Mouse (Mus musculus): Measurements from ENCODE around the gene Dqx1. TPM values are rescaled to one million over a fixed set of nuclear protein-coding genes. Genes with fewer than 3 reads are reported as not detected.

Gene Dqx1
- polyA plus RNA-seq, 1 experiment from 2014 or later, result 0.28 TPM

DNA sequence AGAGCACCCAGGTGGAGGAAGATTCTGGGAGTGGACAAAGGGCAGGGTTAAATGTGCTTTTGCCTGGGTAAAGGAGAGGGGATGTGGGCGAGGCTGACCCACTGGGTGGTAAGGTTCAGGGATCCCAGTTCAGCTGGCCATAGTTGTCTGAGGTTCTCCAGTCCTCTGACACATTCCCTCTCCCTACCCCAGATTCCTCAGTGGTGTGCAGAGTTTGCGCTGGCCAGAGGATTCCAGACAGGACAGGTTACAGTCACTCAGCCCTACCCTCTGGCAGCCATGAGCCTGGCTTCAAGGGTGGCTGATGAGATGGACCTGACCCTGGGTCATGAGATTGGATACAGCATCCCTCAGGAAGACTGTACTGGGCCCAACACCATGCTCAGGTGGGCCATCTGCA lies 1.1 kb downstream of the Dqx1 start:
- H3K9me3 ChIP-seq (ENCODE audit: control insufficient read depth, low read length), result no peaks in the 10 kb centered on the region
- peaks cover 5% of the 10 kb centered on the region; the same call in 1 of the 2 replicates for H3K36me3 ChIP-seq (ENCODE audit: control insufficient read depth, insufficient read depth, low read length)
- no peak overlapping the region for H3K27ac ChIP-seq (ENCODE audit: low read depth, low read length)
- WGBS, result 88% methylated on average over 2 of the region's 2 CpGs
- no peak overlapping the region for H3K4me3 ChIP-seq (ENCODE audit: low read length)
- peaks cover 13% of the 10 kb centered on the region for H3K4me1 ChIP-seq (ENCODE audit: control insufficient read depth, insufficient read depth, low read depth, low read length)
- no peak overlapping the region for H3K4me2 ChIP-seq (ENCODE audit: low read length)
- no peak overlapping the region for H3K9ac ChIP-seq (ENCODE audit: low read depth, low read length)
- ATAC-seq, result no peak
- peaks cover 20% of the 10 kb centered on the region for H3K27me3 ChIP-seq (replicated peaks; ENCODE audit: control insufficient read depth, insufficient read depth, low read length)

DNA sequence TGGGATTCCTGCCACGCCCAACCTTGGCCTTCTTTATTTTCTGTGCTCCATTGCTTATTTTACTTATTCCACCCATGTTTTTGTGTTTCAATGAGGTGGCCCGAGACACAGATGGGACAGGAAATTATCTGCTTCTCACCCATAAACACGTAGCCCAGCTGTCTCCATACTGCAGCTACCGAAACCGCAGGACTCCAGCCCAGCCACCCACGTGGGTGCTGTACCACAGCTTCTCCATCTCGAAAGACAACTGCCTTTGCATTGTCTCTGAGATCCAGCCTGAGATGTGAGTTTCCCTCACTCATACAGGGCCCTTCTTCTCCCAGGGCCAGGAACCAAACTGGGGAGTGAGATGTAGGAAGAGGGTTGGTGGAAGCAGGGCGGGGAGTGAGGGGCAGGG lies 8.4 kb downstream of the Dqx1 start:
- H3K4me2 ChIP-seq (ENCODE audit: low read length), result no peak overlapping the region
- H3K9ac ChIP-seq (ENCODE audit: low read depth, low read length), result no peak overlapping the region
- H3K4me3 ChIP-seq (ENCODE audit: low read length), result no peak overlapping the region
- peaks cover 7% of the 10 kb centered on the region; the same call in 1 of the 2 replicates for H3K4me1 ChIP-seq (ENCODE audit: control insufficient read depth, insufficient read depth, low read depth, low read length)
- no peak overlapping the region for H3K27ac ChIP-seq (ENCODE audit: low read depth, low read length)
- no peaks in the 10 kb centered on the region for H3K9me3 ChIP-seq (ENCODE audit: control insufficient read depth, low read length)
- H3K36me3 ChIP-seq (ENCODE audit: control insufficient read depth, insufficient read depth, low read length), result no peaks in the 10 kb centered on the region
- H3K27me3 ChIP-seq (replicated peaks; ENCODE audit: control insufficient read depth, insufficient read depth, low read length), result peaks cover 70% of the 10 kb centered on the region
- 39% methylated on average over 8 of the region's 8 CpGs for WGBS
- ATAC-seq, result no peak

DNA sequence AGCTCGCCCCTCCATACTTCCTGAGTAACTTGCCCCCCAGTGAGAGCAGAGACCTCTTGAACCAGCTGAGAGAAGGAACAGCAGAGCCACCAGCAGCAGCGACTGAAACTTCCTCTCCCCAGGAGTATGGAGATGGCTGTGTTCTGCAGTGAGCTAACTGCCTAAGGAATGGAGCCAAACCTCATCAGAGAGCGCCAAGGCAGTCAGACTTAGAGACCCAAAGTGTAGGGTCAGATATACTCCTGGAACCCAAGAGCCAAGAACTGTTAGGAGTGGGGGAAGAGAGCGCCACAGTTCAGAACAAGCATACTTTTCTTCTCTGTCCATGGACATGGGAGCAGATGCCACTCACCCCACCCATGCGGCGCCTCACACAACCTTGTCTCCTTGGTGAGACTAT lies 8.8 kb downstream of the Dqx1 start:
- Histone ChIP-seq H3K4me2 (ENCODE audit: low read length) (no peak overlapping the region), H3K27me3 (replicated peaks; ENCODE audit: control insufficient read depth, insufficient read depth, low read length) (peaks cover 75% of the 10 kb centered on the region), H3K9ac (ENCODE audit: low read depth, low read length) (no peak overlapping the region), H3K9me3 (ENCODE audit: control insufficient read depth, low read length) (no peaks in the 10 kb centered on the region), H3K36me3 (ENCODE audit: control insufficient read depth, insufficient read depth, low read length) (no peaks in the 10 kb centered on the region), H3K4me1 (ENCODE audit: control insufficient read depth, insufficient read depth, low read depth, low read length) (peaks cover 7% of the 10 kb centered on the region; the same call in 1 of the 2 replicates), H3K4me3 (ENCODE audit: low read length) (no peak overlapping the region), H3K27ac (ENCODE audit: low read depth, low read length) (no peak overlapping the region)
- no peak for ATAC-seq
- WGBS, result 26% methylated on average over 6 of the region's 6 CpGs

DNA sequence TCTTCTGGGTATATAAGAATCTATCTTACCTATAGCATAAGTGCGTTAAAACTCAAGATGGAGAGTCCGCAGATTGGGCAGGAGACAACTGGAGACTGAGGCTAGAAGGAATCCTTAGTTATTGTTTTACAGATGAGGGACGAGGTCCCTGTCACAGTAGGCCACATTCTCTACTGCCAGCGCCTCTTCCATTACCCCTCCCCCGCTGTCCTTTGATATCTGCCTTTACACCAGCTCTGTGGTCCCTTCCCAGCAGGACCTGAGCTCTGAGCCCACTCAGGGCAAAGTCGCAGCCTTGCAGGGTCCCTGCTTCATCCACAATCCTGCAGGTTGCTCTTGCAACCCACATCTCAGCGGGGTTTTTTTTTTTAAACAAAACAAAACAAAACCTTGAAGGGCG lies 10.6 kb downstream of the Dqx1 start:
- H3K9ac ChIP-seq (ENCODE audit: low read depth, low read length), result no peak overlapping the region
- peaks cover 72% of the 10 kb centered on the region for H3K27me3 ChIP-seq (replicated peaks; ENCODE audit: control insufficient read depth, insufficient read depth, low read length)
- no peaks in the 10 kb centered on the region for H3K9me3 ChIP-seq (ENCODE audit: control insufficient read depth, low read length)
- H3K36me3 ChIP-seq (ENCODE audit: control insufficient read depth, insufficient read depth, low read length), result no peaks in the 10 kb centered on the region
- ATAC-seq, result no peak
- H3K4me2 ChIP-seq (ENCODE audit: low read length), result no peak overlapping the region
- H3K27ac ChIP-seq (ENCODE audit: low read depth, low read length), result no peak overlapping the region
- WGBS, result 2% methylated on average over 8 of the region's 8 CpGs
- peaks cover 7% of the 10 kb centered on the region; the same call in 1 of the 2 replicates for H3K4me1 ChIP-seq (ENCODE audit: control insufficient read depth, insufficient read depth, low read depth, low read length)
- no peak overlapping the region for H3K4me3 ChIP-seq (ENCODE audit: low read length)

DNA sequence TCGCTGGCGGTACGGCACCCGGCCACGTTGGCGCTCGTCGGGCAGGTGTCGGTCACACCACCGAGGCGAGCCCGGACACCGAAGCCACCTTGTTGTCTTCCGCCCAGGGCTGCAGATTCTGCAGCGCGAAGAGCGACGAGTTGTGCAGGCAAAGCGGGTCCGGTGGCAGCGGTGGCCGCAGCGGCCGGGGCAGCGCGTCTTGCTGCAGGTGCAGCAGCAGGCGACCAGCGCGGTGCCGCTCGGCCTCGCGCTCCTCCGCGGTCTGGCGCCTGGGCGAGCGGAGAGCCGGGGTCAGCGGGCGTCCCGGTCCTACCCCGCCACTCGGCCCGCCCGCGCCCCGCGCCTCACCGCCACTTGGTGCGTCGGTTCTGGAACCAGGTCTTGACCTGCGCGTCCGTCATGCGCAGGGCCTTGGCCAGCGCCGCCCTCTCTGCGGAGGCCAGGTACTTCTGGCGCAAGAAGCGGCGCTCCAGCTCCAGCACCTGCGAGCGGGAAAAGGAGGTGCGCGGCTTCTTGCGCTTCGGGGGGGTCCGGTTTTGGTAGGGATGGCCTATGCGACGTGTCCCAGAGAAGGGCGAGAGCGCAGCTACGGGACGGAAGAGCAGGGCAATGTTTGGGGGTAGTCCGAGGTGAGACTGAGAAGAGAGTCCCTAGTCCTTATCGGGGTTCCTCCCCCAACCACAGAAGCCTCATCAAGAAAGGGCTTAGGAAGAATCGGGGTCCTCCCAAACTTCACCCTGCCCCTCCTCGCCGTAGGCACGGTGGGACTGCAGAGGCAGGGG lies 11.3 kb downstream of the Dqx1 start:
- peak overlapping the region; percentile 18; the same call in 1 of the 2 replicates for H3K4me3 ChIP-seq (ENCODE audit: low read length)
- WGBS, result under 1% methylated on average over 48 of the region's 81 CpGs
- H3K27ac ChIP-seq (ENCODE audit: low read depth, low read length), result no peak overlapping the region
- H3K27me3 ChIP-seq (replicated peaks; ENCODE audit: control insufficient read depth, insufficient read depth, low read length), result peaks cover 71% of the 10 kb centered on the region
- H3K9me3 ChIP-seq (ENCODE audit: control insufficient read depth, low read length), result no peaks in the 10 kb centered on the region
- peaks cover 7% of the 10 kb centered on the region; the same call in 1 of the 2 replicates for H3K4me1 ChIP-seq (ENCODE audit: control insufficient read depth, insufficient read depth, low read depth, low read length)
- no peak overlapping the region for H3K9ac ChIP-seq (ENCODE audit: low read depth, low read length)
- peak overlapping the region; percentile 27 for H3K4me2 ChIP-seq (ENCODE audit: low read length)
- no peaks in the 10 kb centered on the region for H3K36me3 ChIP-seq (ENCODE audit: control insufficient read depth, insufficient read depth, low read length)
- no peak for ATAC-seq

DNA sequence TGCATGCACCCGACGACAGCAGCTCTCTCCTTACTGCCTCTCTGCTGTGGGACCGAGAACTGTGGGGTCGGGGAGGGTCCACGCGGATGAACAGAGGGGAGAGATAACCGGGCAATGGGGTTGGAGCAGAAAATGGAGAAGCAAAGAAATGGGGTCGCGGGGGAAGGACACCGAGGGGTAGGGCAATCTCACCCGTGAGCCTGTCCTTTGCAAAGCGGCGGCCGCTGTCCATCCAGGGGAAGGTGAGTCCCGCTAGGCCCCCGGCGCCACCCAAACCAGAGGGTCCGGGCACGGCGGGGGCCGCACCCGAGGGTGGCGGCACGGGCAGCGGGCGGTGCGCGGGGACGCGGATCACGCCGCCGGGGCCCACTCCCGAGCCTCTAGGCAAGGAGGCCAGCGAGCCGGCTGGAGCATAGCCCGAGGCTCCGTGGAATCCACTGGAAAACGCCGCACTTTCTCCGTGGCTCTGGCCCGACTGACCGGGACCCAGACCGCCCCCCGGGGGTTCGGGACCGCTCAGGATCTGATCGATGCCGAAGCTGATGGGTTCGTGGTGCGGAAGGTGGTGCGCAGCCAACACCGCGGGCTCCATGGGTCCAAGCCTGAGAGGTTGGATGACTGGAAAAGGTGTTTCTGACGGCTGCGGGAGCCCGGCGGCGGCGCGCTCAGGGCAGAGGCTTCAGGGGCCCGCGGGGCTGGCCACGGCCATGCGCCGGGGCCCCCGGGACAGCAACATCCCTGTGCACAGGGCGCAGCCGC lies 12.0 kb downstream of the Dqx1 start:
- WGBS, result under 1% methylated on average over 69 of the region's 69 CpGs
- no peak for ATAC-seq
- H3K36me3 ChIP-seq (ENCODE audit: control insufficient read depth, insufficient read depth, low read length), result no peaks in the 10 kb centered on the region
- peaks cover 7% of the 10 kb centered on the region; the same call in 1 of the 2 replicates for H3K4me1 ChIP-seq (ENCODE audit: control insufficient read depth, insufficient read depth, low read depth, low read length)
- H3K4me2 ChIP-seq (ENCODE audit: low read length), result no peak overlapping the region; the same call in 1 of the 2 replicates
- H3K9me3 ChIP-seq (ENCODE audit: control insufficient read depth, low read length), result no peaks in the 10 kb centered on the region
- no peak overlapping the region for H3K27ac ChIP-seq (ENCODE audit: low read depth, low read length)
- no peak overlapping the region for H3K9ac ChIP-seq (ENCODE audit: low read depth, low read length)
- peaks cover 76% of the 10 kb centered on the region for H3K27me3 ChIP-seq (replicated peaks; ENCODE audit: control insufficient read depth, insufficient read depth, low read length)
- peak overlapping the region; percentile 17; the same call in 1 of the 2 replicates for H3K4me3 ChIP-seq (ENCODE audit: low read length)

DNA sequence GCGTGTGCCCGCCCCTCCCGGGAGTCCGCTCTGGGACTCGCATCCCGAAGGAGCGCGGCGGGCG lies 12.4 kb downstream of the Dqx1 start, which contains the start of gene Tlx2:
Tlx2 (minus strand) TSS at position 47 of the 64 bp plus-strand sequence.
- Histone ChIP-seq H3K27ac (ENCODE audit: low read depth, low read length) (no peak within 1 kb of the TSS), H3K9me3 (ENCODE audit: control insufficient read depth, low read length) (no peaks in the 10 kb centered on the region), H3K9ac (ENCODE audit: low read depth, low read length) (no peak within 1 kb of the TSS), H3K36me3 (ENCODE audit: control insufficient read depth, insufficient read depth, low read length) (no peaks in the 10 kb centered on the region), H3K4me1 (ENCODE audit: control insufficient read depth, insufficient read depth, low read depth, low read length) (peaks cover 7% of the 10 kb centered on the region; the same call in 1 of the 2 replicates), H3K27me3 (replicated peaks; ENCODE audit: control insufficient read depth, insufficient read depth, low read length) (peaks cover 75% of the 10 kb centered on the region), H3K4me3 (ENCODE audit: low read length) (peak within 1 kb of the TSS; percentile 17; the same call in 1 of the 2 replicates), H3K4me2 (ENCODE audit: low read length) (no peak within 1 kb of the TSS; the same call in 1 of the 2 replicates)
- no peak for ATAC-seq
- WGBS, result 0% methylated on average over 10 of the region's 10 CpGs

DNA sequence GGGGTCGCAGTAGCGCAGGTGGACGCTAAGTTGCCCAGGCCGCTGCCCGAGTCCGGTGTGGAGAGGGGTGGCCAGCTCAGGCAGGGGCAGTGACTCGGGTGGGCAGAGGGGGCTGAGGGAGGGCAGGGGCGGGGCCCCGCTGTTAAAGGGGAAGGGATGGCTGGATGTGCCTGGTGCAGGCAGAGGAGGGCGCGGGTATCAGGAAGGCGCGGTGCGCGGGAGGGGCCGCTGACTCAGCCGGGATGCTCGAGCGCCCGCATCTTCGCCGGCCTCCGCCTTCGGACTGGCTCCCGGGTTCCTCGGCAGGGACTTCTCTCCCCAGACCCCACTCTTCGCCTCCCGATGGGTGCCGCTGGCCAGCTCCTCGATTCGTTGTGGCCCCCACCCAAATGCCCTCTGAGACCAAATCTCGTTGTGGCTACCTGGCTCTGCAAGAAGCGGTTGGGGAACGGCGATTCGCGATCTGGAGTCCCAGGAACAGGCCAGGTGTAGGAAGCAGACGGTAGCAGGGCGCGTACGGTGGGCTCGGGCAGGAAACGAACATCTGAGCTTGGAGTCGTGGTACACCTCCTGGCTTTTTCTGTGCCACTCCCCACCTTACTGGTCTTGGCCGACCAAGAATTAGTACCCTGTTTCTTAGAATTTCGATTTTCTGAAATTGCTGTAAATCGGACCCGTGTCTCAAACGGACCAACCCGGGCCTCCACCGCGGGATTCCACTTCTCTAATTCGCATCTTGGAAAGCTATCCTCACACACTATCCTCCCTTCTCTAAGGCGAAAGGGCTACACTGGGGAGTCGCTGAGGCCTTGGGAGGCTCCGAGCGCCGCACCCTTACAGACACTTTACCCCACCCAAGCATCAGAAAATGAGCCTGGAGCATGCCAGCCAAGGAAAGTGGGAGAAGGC lies 12.9 kb downstream of the Dqx1 start:
- H3K9ac ChIP-seq (ENCODE audit: low read depth, low read length), result no peak overlapping the region
- peak overlapping the region; percentile 17; the same call in 1 of the 2 replicates for H3K4me3 ChIP-seq (ENCODE audit: low read length)
- 1% methylated on average over 50 of the region's 58 CpGs for WGBS
- H3K4me2 ChIP-seq (ENCODE audit: low read length), result no peak overlapping the region; the same call in 1 of the 2 replicates
- H3K27me3 ChIP-seq (replicated peaks; ENCODE audit: control insufficient read depth, insufficient read depth, low read length), result peaks cover 75% of the 10 kb centered on the region
- no peak overlapping the region for H3K27ac ChIP-seq (ENCODE audit: low read depth, low read length)
- H3K4me1 ChIP-seq (ENCODE audit: control insufficient read depth, insufficient read depth, low read depth, low read length), result peaks cover 7% of the 10 kb centered on the region; the same call in 1 of the 2 replicates
- no peaks in the 10 kb centered on the region for H3K36me3 ChIP-seq (ENCODE audit: control insufficient read depth, insufficient read depth, low read length)
- H3K9me3 ChIP-seq (ENCODE audit: control insufficient read depth, low read length), result no peaks in the 10 kb centered on the region
- no peak for ATAC-seq
